Mouse (Mus musculus): Measurements from ENCODE around the gene Slc35b3. TPM values are rescaled to one million over a fixed set of nuclear protein-coding genes. Genes with fewer than 3 reads are reported as not detected.

Gene Slc35b3
- polyA plus RNA-seq, 1 experiment from 2014 or later, result 29.4 TPM

DNA sequence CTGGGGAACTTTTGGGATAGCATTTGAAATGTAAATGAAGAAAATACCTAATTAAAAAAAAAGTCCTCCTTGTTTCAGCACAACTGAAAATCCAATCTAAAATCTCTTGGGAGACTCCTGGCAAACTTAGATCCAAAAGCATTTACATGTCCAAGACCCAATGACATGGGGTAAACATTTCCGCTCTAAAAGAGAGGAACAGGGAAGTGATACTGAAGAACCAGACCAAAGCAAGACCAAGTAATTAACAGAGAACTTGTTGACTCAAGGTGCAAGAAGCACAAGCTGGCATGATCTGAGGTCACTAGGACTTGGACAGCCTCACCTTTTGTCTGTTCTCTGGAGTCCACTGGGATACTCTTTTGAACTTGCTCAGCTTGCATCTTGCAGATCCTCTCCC, 39.4 kb downstream of the Slc35b3 start:
- H3K27me3 ChIP-seq (replicated peaks; ENCODE audit: control insufficient read depth, insufficient read depth, low read length), result no peaks in the 10 kb centered on the region
- 95% methylated on average over 1 of the region's 1 CpGs for WGBS
- no peak overlapping the region for H3K4me2 ChIP-seq (ENCODE audit: low read length)
- H3K36me3 ChIP-seq (ENCODE audit: control insufficient read depth, insufficient read depth, low read length), result no peaks in the 10 kb centered on the region
- H3K9ac ChIP-seq (ENCODE audit: low read depth, low read length), result no peak overlapping the region
- H3K27ac ChIP-seq (ENCODE audit: low read depth, low read length), result no peak overlapping the region
- H3K4me1 ChIP-seq (ENCODE audit: control insufficient read depth, insufficient read depth, low read depth, low read length), result no peaks in the 10 kb centered on the region
- no peak for ATAC-seq
- H3K9me3 ChIP-seq (ENCODE audit: control insufficient read depth, low read length), result no peaks in the 10 kb centered on the region
- no peak overlapping the region for H3K4me3 ChIP-seq (ENCODE audit: low read length)

DNA sequence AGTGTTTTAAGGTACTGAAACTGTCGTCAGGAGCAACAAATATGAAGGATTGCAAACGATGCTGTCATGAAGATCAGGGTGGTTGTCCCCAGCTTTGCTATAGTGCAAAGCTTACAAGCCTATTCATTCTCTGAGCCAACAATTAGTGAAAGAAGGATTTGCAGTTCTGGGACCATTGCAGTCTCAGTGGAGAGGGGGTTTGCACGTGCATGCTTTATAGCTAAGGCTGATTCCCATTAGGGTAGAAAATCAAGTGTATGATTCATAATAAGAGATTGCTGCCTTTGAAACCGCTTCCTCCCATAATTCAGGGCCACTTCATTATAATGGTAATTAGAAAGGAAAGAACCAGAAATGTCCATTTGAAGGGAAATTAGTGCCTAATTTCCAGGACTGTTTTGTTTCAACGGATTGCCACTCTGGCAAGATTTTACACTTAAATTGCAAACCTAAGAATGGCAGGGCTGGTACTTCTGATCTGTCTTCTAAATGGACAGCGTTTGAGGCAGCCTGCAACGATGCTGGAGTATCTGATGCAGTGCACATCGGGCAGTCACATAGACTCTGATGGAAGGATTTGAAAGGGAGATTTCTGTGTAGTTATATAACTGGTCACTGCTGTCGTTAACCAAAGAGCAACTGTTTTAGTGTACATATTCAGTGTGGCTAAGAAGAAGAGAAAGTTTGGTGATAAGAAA, 42.3 kb downstream of the Slc35b3 start:
- H3K4me3 ChIP-seq (ENCODE audit: low read length), result no peak overlapping the region
- 56% methylated on average over 9 of the region's 9 CpGs for WGBS
- H3K27ac ChIP-seq (ENCODE audit: low read depth, low read length), result no peak overlapping the region
- no peaks in the 10 kb centered on the region for H3K4me1 ChIP-seq (ENCODE audit: control insufficient read depth, insufficient read depth, low read depth, low read length)
- no peaks in the 10 kb centered on the region for H3K9me3 ChIP-seq (ENCODE audit: control insufficient read depth, low read length)
- no peak overlapping the region for H3K4me2 ChIP-seq (ENCODE audit: low read length)
- H3K9ac ChIP-seq (ENCODE audit: low read depth, low read length), result no peak overlapping the region
- H3K27me3 ChIP-seq (replicated peaks; ENCODE audit: control insufficient read depth, insufficient read depth, low read length), result no peaks in the 10 kb centered on the region
- no peak for ATAC-seq
- H3K36me3 ChIP-seq (ENCODE audit: control insufficient read depth, insufficient read depth, low read length), result no peaks in the 10 kb centered on the region

- Histone ChIP-seq H3K27me3 (replicated peaks; ENCODE audit: control insufficient read depth, insufficient read depth, low read length) (no peaks in the 10 kb centered on the region), H3K27ac (ENCODE audit: low read depth, low read length) (no peak overlapping the region), H3K4me2 (ENCODE audit: low read length) (no peak overlapping the region), H3K4me3 (ENCODE audit: low read length) (no peak overlapping the region), H3K9ac (ENCODE audit: low read depth, low read length) (no peak overlapping the region), H3K36me3 (ENCODE audit: control insufficient read depth, insufficient read depth, low read length) (no peaks in the 10 kb centered on the region), H3K9me3 (ENCODE audit: control insufficient read depth, low read length) (no peaks in the 10 kb centered on the region), H3K4me1 (ENCODE audit: control insufficient read depth, insufficient read depth, low read depth, low read length) (no peaks in the 10 kb centered on the region)
- WGBS, result 64% methylated on average over 5 of the region's 5 CpGs
- no peak for ATAC-seq
These were observed 43.1 kb downstream of the Slc35b3 start for GRCm38 (mm10) chr13:38917556-38917955.

- Histone ChIP-seq H3K27ac (ENCODE audit: low read depth, low read length) (no peak overlapping the region), H3K4me1 (ENCODE audit: control insufficient read depth, insufficient read depth, low read depth, low read length) (no peaks in the 10 kb centered on the region), H3K36me3 (ENCODE audit: control insufficient read depth, insufficient read depth, low read length) (no peaks in the 10 kb centered on the region), H3K9me3 (ENCODE audit: control insufficient read depth, low read length) (no peaks in the 10 kb centered on the region), H3K4me2 (ENCODE audit: low read length) (no peak overlapping the region), H3K27me3 (replicated peaks; ENCODE audit: control insufficient read depth, insufficient read depth, low read length) (no peaks in the 10 kb centered on the region), H3K4me3 (ENCODE audit: low read length) (no peak overlapping the region), H3K9ac (ENCODE audit: low read depth, low read length) (no peak overlapping the region)
- WGBS, result 65% methylated on average over 6 of the region's 6 CpGs
- no peak for ATAC-seq
These were observed 45.9 kb downstream of the Slc35b3 start for GRCm38 (mm10) chr13:38914771-38915170.

DNA sequence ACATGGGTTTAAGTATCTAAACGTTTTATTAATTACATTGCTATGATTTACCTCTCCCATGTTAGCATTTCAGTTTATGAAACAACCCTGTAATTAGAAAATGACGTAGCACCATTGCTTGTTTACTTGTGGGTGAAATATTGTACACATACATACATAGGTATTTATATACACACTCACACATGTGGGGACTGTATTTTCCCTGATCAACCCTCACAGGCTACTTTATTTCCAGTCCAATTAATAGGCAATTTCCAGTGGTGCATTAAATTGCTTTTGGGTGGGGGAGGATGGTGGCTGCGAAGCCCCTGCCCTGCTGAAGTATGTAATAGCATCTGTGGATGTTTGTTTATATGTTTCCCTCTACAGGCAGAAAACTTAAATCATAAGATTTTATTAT, 68.3 kb downstream of the Slc35b3 start:
- no peaks in the 10 kb centered on the region for H3K4me1 ChIP-seq (ENCODE audit: control insufficient read depth, insufficient read depth, low read depth, low read length)
- H3K4me2 ChIP-seq (ENCODE audit: low read length), result no peak overlapping the region
- H3K4me3 ChIP-seq (ENCODE audit: low read length), result no peak overlapping the region
- ATAC-seq, result no peak
- no peaks in the 10 kb centered on the region for H3K36me3 ChIP-seq (ENCODE audit: control insufficient read depth, insufficient read depth, low read length)
- H3K27me3 ChIP-seq (replicated peaks; ENCODE audit: control insufficient read depth, insufficient read depth, low read length), result no peaks in the 10 kb centered on the region
- H3K27ac ChIP-seq (ENCODE audit: low read depth, low read length), result no peak overlapping the region
- no peak overlapping the region for H3K9ac ChIP-seq (ENCODE audit: low read depth, low read length)
- 55% methylated on average over 3 of the region's 3 CpGs for WGBS
- no peaks in the 10 kb centered on the region for H3K9me3 ChIP-seq (ENCODE audit: control insufficient read depth, low read length)
